Mouse (Mus musculus): ENCODE measurements at regions not wholly inside any gene's neighbourhood (a gene's known extent, or its start where the extent isn't known, plus 50 kb on each side); places are given as distances from the start of the nearest gene placed in this dataset.

DNA sequence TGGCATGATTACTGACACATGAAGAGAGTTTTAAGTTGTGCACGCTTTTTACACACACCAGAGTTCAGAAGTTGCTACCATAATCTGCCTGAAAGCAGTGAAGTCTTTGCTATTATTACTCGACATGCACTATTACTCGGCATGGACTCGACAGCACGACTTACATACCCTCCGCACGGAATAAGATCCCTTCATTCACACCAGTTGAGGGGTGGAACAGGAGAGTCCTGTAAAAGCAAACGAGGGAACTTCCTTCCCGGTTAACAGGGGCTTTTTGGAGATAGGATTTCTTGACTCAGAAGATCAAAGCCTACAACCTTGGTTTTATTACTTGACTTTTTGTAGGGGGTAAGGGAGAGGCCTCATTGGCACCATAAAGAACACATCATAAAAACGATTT is 416.4 kb upstream of the Nr5a2 start:
- intact Hi-C loops (cut with DNase I) = no loop called here
- no peak for DNase-seq (ENCODE audit: low spot score in 2 of 2)

DNA sequence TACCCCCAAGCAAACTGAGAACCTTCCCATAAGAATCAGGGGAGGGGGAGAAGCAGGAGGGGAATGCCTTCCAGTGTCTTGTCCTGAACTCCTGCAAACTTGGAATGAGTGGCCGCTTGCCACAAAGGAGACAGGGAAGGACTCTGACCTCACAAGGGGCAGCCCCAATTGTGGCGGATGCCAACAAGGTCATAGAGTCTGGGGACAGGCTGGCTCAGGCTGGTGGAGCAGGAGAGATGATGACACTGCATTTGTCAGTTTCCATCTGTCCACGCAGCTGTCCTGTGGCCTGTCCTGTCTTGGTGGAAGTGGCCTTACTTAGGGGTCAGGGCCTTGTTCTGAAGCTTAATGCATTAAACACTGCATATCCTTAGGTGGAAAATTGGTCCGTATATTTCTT is 414.4 kb upstream of the Nr5a2 start:
- DNase-seq (ENCODE audit: low spot score in 2 of 2) = no peak
- intact Hi-C loops (cut with DNase I) = no loop called here

DNA sequence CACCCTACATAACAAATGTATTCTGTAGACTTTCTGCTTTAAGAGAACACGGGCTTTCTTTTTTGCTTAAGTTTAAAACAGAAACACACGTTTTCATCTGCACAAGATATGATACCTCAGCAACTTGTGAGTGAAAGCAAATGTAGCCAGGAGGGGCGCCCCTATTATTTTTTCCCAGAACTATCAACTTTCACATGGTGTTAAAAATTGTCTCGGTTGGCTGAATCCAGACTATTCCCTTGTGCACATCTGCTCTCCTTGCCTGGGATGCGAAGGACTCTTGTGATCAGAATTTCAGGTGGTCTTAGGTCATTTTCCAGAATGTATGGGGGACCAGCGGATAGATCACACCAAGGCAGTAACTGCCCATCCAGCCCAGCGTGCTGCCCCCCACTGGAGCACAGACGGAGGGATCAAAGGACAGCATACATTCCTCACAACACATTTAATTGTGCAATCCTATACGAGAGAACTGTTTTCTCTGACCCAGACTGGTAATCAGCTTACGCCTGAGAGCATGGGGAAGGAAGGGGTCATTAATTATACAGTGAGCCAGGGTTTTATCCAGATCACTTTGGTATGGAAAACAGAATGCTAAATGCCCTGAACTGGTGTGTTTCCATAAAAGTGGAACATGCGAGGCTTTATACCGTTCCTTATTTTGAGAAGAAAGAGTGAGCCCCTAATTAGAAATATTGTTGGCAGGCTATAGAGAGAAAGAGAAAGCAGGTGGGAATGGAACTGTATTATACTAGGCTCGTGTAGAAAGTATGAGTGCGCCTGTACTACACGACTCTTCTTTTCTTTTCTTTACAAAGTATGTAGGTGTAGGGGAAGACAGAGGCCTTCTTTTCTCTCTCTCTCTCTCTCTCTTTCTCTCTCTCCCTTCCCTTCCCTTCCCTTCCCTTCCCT is 413.5 kb upstream of the Nr5a2 start:
- intact Hi-C loops (cut with DNase I) = no loop called here
- DNase-seq (ENCODE audit: low spot score in 2 of 2) = no peak

DNA sequence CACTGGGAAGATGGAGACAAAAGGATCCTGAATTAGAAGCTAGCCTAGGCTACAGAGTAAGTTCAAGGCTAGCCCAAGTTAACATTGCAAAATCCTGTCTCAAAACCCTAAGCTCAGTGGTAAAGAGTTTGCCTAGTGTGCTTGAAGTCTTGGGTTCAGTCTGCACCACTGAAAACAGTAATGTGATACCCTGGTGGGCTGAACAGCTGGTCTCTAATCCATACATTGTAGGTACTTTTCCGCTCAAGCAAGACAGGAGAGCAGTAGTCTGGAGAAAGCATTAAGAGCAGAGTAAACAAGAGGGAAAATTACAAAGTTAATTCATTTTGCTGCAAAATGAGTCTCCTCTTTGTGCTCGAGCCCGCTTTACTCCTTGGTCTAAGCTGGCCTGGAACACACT is 412.0 kb upstream of the Nr5a2 start:
- intact Hi-C loops (cut with DNase I) = no loop called here

DNA sequence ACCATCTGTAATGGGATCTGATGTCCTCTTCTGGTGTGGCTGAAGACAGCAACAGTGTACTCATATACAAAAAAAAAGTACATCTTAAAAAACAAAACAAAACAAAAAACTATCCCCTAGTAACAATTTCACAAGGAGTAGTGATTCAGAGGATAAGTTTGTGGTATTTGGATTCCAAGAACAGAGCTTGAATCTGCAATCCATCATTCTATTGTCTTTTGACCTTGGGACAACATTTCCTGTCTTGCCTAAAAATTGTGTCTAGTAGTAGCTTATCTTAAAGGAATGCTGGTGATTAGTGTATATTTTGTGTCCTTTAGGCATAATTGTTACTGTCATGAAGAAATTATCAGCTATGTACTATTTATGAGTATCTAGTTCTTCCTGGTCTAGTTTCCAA is 404.1 kb upstream of the Nr5a2 start:
- intact Hi-C loops (cut with DNase I) = no loop called here

More for the DNA sequence above, 412.0 kb upstream of the Nr5a2 start:
- DNase-seq (ENCODE audit: low spot score in 2 of 2) = no peak

DNA sequence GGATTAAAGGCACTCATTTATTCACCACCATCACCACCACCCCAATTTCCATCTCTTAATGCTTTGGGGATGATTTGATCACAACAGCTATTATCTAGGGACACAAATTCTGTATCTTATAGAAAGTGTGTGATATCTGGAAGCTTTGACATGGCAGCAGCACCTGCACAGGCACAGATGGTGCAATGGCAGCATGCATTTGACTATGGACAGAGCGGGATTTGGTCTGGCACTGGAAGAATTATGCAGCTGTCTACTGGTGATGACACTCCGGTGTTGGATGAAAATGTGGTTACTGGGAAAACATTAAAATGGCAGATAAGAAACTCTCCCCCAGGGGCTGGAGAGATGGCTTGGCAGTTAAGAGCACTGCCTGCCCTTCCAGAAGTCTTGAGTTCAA is 403.7 kb upstream of the Nr5a2 start:
- no peak for DNase-seq (ENCODE audit: low spot score in 2 of 2)
- intact Hi-C loops (cut with DNase I) = no loop called here

More for the DNA sequence above, 404.1 kb upstream of the Nr5a2 start:
- no peak for DNase-seq (ENCODE audit: low spot score in 2 of 2)

DNA sequence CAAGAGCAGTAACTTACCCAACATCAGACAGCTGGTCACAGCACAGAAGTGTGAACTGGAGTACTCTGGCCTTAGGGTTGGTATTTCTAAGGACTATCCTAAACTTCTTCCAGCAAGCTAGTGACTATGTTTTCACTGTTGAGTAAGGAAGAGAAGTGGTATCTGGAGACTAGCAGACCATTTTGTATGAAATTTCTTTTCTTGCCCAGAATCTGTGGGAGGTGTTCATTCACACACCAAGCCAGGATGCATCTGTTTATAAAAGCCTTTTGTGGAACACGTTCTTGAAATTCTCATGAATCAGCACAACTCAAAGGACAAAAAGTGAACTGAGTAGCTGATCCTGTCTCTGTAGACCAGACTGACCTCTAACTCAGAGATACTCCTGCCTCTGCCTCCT is 403.3 kb upstream of the Nr5a2 start:
- peak; percentile 17 to 19 for DNase-seq (ENCODE audit: low spot score in 2 of 2)
- intact Hi-C loops (cut with DNase I) = no loop called here

DNA sequence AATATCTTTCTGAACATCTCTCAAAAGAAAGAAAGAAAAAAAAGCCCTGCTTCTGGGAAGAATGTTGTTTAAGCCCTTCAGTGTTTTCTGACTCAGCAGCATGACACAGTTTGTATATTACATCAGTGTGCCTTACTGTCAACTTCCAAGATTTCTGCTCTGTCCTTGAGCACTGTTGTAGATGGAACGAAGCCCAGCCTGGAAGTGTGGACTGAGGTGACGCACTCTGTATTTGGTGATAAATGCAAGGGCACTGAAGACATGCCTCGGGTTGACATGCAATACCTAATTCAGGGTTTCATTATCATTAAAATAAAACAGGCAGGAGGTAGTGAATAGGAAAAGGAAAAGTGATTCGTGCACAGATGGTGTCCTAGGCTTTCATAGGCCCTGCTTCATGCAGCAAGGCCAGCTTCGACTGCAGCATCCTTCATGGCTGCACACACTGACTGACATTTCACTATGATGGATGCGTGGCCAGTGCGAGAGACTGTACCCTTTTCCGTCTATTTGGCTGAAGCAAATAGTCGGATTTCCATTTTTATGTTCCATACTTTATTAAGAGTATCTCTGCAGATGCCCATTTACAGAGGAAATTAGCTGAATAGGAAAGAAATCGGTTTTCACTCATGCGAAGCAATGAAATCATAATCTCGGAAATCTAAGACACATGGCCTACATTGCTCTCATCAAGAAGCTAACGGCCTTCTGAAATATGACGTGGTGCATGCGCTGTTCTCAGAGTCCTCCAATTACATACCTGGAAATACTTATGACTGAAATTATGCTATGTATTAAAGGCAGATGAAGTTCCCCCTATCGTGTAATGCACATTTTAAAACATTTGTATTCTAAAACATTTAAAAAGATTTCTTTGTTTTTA is 400.7 kb upstream of the Nr5a2 start:
- intact Hi-C loops (cut with DNase I) = no loop called here
- DNase-seq (ENCODE audit: low spot score in 2 of 2) = no peak

DNA sequence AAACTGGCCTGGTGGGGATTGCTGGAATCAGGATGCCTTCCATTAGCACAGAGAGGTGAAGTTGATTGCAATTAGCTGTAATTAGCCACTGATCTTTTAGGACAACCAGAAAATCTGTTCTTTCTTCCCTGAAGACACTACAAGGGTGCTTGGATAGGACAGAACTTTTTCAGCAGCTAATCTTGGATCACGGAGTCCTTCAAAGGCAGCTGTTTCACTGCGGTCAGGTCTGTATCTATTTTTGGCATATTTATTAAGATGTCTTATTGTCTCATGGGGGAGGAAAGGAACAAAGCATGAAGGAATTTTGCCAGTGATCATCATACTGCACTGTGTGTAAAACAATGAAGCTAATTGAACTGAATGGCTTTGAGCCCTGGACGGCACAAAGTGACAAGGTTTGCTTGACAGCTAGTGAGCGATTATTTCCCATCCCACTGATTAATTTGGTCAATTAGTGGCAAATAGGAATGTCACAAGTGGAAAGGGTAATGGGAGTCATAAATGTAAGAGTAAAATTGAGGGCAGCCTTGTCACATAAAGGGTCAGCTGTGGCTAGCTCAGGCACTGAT is 395.8 kb upstream of the Nr5a2 start:
- no peak for DNase-seq (ENCODE audit: low spot score in 2 of 2)
- intact Hi-C loops (cut with DNase I) = no loop called here

DNA sequence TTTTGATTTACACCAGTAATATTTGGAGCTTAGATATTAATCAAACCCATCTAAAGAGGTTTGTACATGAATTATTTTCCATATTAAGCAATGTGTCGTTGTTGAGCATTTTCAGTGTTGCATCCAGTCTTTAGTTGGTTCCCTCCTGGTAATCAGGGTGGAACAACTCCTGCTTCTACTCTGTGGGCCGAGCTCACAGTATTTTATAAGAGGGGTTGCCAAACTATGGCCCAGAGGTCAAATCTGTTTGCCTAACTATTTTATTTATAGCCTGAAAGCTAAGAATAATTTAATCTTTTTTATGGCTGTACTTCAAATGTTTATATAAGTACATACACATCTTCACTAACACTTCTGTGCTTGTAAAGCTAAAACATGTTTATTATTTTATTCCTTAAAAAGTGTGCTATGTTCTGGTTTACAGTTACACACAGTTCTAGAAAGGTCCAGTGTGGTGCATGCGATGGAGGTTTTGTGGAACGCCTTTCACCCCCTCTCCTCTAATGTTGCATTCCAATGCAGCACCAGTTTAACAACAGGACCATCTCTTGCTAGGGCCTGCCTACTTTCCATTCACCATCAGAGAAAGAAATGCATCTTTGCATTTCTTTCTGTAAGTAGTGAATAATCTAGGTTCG is 392.3 kb upstream of the Nr5a2 start:
- no peak for DNase-seq (ENCODE audit: low spot score in 2 of 2)
- intact Hi-C loops (cut with DNase I) = no loop called here

DNA sequence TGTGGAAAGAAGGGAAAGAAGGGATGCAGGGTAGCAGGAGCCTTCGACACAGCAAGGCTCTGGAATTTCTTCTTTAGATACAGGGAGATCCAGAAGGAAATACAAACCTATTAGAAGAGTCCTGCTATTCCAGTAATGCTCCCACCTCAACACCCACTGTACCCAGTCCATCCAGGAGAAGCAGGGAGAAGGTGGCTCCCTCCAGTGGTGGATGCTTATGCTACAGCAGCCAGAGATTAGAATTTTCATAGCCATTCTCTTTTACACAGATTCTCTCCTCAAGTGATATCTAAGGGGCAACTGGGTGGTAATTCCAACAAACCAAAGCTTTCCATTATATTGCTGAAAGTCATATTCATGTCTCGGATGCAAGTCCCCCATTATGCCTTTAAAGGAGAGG is 373.9 kb upstream of the Nr5a2 start:
- DNase-seq (ENCODE audit: low spot score in 2 of 2) = no peak
- intact Hi-C loops (cut with DNase I) = loop anchor here (10.0 kb wide), 5 partner anchors 331 to 711 kb away; no protein-coding TSS in a partner anchor

DNA sequence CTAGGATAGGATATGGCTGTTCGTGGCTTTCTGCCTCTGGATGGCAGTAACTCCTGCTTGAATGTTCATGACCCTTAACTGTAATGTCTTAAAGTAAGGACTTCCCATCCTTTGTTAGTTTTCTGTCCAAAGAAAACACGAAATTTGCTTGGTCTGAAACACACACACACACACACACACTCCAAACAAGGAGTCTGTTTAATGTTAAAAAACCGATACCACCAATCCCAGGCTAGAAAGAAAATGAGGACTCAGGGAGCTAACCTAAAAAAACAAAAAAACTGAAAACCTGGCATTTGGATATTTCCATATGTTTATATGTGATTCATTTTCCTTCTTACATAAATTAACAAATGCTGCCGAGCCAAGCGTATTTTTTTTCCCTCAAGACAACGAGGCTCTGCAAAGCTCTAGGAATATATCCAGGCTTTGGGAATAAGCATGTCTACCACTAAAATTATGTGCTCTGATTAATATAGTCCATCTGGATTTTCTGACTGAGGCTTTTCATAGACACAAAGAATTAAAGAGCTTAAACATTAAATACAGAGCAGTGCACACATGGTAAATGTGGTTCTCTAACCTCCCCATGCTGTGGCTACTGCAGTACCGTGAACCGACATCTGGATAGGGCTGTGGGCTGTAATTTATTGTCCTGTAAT is 372.0 kb upstream of the Nr5a2 start:
- intact Hi-C loops (cut with DNase I) = loop anchor here (10.0 kb wide), 5 partner anchors 333 to 713 kb away; no protein-coding TSS in a partner anchor

DNA sequence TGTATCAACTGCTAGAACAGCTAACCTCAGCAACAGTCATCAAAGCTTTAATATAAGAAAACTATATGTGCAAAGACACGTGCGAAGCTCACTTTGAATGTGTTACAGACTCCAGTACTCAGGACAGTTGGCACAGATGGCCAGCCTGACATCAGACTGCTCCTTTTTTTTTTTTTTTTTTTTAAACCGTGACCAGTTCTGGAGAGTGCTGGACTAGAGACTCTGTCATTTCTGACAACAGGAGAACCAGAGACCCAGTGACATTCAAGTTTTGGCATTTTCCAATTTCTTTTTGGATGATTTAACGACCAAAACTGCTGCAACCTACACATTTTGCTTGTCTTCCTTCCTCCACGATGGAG is 371.5 kb upstream of the Nr5a2 start:
- intact Hi-C loops (cut with DNase I) = loop anchor here (10.0 kb wide), 5 partner anchors 333 to 713 kb away; no protein-coding TSS in a partner anchor
- DNase-seq (ENCODE audit: low spot score in 2 of 2) = peak in 1 of 2 experiments; percentile 36

More for the DNA sequence above, 372.0 kb upstream of the Nr5a2 start:
- DNase-seq (ENCODE audit: low spot score in 2 of 2) = peak; percentile 10 to 40

DNA sequence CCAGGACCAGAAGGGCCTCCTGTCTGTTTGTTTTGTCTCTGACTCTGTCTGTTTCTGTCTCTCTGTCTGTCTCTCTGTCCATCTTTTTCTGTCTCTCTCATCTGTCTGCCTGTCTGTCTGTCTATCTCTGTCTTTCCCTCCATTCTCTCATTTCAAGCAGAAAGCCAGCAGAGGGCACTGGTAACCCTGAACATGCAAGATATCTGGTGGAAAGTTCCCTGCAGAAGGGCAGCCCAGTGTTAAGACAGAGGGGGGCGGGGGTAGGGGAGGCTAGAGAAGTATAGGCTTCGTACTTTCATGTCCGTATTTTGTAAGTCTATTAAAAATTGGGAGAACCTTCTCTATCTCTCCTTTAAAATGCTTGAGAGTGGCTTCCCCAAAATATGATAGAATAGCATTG is 370.4 kb upstream of the Nr5a2 start:
- peak; percentile 14 to 37 for DNase-seq (ENCODE audit: low spot score in 2 of 2)

DNA sequence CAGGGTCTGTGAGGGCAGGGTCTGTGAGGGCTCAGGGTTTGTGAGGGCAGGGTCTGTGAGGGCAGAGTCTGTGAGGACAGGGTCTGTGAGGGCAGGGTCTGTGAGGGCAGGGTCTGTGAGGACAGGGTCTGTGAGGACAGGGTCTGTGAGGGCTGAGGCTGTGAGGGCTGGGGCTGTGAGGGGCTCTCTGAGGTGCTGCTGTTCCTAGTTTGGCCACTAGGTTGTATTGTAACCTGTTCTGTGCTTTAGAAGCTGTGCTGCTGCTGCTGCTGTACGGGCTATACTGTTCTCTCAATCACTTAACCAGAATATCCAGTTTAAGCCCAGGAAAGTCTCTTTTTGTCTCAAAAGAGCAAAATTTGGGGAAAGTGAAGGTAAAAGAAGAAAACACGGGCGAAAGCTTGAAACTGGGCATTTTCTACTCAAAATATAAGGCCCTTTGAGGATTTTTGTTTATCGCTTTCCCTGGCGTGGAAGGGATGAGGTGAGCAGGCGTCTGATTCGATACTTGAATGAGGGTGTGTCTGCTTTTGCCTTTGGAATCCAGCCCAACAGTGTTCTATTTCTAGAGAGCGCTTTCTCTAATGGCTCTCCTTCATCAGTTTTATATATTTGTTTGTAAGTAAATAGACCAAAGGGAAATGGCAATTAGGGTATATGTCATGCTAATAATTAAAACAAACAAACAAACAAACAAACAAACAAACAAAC is 363.8 kb upstream of the Nr5a2 start:
- DNase-seq (ENCODE audit: low spot score in 2 of 2) = no peak

More for the DNA sequence above, 370.4 kb upstream of the Nr5a2 start:
- intact Hi-C loops (cut with DNase I) = loop anchor here (10.0 kb wide), 5 partner anchors 334 to 714 kb away; no protein-coding TSS in a partner anchor

DNA sequence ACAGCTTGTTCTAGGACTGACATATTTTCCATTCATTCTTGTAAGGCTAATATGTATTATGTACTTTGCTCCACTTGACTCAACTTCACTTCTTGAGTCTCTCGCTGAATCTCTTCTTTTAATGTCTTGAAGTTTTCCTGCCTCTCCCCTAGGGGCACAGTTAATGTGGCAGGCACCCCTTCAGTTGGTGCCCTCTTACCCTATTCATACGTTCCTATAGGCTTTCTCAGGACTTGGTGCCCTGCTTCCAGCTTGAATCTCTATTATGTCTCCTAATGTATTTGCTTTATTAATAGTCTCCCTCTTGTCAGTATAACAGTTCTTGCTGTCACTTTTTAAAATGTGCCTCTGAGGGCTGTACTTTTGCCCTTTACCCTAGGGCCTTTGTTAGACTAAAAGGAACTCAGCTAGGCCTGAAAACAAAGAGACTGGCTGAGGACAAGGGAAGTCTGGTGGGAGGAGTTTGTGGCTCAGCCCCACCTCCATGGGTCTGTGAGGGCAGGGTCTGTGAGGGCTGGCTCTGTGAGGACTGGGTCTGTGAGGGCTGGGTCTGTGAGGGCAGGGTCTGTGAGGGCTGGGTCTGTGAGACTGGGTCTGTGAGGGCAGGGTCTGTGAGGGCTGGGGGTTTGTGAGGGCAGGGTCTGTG is 362.9 kb upstream of the Nr5a2 start:
- DNase-seq (ENCODE audit: low spot score in 2 of 2) = no peak
- intact Hi-C loops (cut with DNase I) = no loop called here

More for the DNA sequence above, 363.8 kb upstream of the Nr5a2 start:
- intact Hi-C loops (cut with DNase I) = no loop called here

DNA sequence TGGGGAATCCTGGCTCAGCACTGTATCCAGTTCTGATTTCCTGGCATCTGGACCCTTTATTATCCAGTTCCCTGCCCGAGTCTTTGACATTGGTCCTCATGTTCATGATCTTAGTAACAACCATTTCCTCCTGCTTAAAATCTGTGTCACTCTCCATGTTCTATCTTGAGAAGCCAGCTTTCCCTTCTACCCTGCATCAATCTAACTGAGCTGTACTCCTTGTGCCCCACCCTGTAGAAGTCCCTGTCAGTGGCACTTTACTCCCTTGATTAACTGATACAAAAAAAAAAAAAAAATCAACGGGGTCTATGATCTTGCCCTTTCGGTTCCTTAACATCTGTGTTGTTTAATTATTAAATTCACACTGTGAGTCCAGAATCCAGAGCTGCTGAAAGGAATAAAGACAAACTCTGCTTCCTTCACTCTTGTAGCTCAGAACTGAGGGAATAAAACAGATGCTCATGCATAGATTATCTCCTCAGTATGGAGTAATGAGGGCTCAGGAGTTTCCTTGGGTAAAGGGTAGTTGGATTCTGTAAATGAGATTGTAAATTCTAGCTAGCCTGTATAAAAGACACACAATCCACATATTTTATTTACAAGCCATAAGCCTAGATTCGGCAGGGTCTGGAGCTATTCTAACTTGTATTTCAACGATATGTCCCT is 342.6 kb upstream of the Nr5a2 start:
- DNase-seq (ENCODE audit: low spot score in 2 of 2) = no peak

More for the DNA sequence above, 342.6 kb upstream of the Nr5a2 start:
- intact Hi-C loops (cut with DNase I) = no loop called here

Measured in left cerebral cortex, postnatal 36 days (tissue).